Mouse (Mus musculus) frontal cortex, adult 2 months (tissue): Measurements from ENCODE around the gene Chic2. TPM values are rescaled to one million over a fixed set of nuclear protein-coding genes. Genes with fewer than 3 reads are reported as not detected.

Source experiments
- DNase-seq, 2 experiments: peaks; one replicate each; pipeline ENCODE4 v3.0.0; 2022; ENCODE audit warnings: low spot score in 1 of 2; ENCODE audit errors: extremely low spot score in 1 of 2
- polyA plus RNA-seq: library from polyadenylated mRNA; depleted of rRNA; stranded (reverse); fragments of >200 nt; gene quantifications from 2 replicates; pipeline ENCODE4 v1.2.3, GENCODE M21; 2012

Gene Chic2
- polyA plus RNA-seq, 1 experiment: 18.6 TPM

- DNase-seq: no peak
Observed at GRCm38 (mm10) chr5:75070132-75070531, 25.6 kb upstream of the Chic2 start.

- DNase-seq: peak in 1 of 2 experiments; percentile 54
Observed at GRCm38 (mm10) chr5:75067125-75067756, 22.7 kb upstream of the Chic2 start.

DNA sequence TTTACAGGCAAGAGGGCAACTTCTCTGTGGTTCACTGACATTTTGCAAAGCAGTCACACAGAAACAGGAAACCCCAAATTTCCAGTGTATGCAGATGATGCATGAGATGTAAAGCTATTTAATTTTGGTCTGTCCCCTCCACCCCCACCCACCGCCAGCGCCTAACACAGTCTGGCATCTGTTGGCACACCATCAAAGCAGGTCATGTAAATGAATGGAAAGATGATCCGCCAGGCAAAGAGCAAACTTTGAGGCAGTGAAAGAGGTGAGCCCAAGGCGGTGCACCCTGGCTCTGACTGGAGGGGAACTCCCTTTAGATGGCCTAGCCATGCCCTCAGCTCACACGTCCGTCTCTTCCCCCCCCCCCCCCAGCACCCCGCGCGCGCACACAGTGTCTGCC lies 22.1 kb upstream of the Chic2 start:
- DNase-seq: no peak

DNA sequence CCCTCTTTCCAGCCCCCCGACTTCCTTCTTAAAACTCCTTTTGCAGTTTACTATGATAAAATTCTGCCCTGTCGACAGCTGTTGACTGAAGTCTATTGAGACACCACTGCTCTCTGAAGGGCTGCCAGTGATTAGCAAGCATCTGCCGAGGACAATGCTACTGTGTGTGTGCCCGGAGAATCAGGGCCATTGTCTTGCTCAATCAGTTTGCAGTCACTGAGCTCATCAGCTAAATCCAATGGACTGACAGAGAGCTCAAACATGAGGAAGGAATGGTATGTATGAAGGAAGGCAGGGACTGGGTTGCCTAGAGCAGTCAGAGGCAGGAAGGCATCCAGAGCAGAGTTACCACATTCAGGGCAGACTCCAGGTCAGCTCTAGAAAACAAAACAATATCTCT lies 18.6 kb upstream of the Chic2 start:
- DNase-seq: no peak

DNA sequence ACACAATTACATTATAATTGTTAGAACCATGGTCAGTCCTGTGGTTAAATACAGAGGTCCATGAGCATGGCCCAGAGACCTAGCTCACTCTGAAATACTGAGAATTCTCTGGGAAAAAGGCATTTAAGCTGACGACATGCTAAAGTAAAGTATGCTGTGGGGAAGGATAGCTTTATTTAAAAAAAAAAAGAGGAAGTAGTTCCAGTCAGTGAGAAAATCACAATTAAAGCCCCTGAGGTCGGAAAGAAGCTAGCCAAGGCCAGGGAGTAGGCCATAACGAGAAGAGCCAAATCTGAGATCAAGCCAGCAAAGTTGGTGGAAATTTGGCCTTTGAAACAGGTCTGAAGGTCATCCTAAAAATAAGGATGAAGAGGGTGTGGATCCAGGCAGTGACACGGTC lies 6.5 kb upstream of the Chic2 start:
- DNase-seq: no peak

DNA sequence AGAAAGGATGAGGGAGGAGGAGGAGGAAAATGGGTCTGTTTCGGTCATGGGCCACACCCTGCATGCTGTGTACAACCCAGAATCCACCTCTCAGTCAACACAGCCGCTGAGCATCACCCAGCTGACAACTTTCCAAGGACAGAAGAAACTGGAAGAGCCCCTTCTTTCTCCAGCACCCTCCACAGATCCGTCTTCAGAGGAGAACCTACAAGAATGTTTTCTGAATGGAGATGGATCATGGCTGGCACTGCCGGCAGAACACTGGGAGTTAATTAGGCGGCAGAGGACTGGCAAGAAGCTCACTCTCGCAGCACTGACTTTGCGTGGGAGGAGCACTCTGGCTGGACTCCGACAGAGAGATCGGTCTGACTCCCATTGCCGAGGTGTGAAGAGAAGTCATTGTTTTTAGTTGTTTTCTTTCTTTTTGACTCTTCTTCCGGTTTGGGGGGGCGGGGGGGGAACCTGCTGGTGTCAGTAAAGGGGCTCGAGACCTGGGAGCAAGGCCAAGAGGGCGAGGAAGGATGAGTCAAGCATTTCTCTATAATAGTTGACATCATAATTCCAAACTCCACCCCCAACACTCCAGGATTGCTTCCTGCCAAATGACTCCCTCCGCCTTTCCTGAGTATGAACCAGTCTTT lies 2.2 kb upstream of the Chic2 start:
- peak in 1 of 2 experiments; percentile 59 for DNase-seq

DNA sequence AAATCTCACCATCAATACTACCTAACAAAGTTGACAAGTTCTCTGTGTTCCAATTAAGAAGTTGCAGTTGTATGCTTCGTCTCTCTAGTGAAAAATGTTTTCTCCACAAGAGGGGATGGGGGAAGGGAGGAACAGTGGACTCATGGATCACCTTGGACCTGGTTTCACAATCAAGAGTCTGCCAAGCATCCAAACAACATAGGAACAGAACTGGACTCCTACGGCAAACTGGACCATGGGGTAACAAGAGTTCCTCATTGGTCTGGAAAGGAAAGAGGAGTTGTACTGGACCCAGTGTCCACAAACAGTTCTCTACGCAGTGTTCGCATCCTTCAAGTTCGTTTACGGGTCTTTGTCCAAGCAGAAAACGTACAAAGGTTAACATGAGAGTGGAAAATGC lies 797 bp upstream of the Chic2 start:
- no peak for DNase-seq

GRCm38 (mm10) chr5:75043621-75044301 lies 813 bp downstream of the Chic2 start:
- DNase-seq: no peak

DNA sequence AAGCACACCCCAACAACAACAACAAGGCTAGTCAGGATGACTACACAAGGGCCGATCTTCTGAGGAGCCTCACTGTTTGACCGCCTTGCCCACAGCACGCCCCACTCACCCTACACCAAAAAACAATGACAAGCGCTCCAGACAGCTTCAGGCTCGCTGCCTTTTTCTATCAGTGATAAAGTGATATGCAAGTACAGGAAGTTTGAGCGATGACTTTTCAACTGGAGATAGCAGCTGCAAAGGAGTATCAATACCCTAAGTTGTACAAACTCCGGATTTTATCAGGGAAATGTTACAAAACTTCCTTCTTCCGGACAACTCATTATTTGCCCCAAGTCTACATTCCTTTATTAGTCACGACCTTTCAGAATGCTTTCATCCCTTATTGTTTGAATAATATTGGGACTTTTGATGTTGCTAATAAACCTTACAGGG lies 1.5 kb downstream of the Chic2 start:
- DNase-seq: no peak

GRCm38 (mm10) chr5:75039307-75039706 lies 5.3 kb downstream of the Chic2 start:
- DNase-seq: no peak

DNA sequence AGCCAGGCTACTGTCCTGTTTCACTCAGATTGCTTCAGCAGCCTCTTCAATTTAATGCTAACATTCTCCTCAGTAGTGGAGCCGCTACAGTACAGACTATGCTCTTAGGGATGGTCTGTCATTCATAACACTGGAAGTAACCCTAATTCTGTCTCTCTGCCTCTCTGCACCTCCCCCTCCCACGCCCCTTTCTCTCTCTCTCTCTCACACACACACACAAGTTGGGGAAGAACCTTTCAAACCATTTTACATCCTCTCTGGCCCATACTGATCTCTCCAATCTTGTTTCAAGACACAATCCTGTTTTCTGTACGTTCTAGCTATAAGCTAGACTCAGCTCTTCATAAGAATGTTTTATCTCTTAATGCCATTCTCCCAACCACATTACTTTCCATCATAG lies 9.1 kb downstream of the Chic2 start:
- no peak for DNase-seq

DNA sequence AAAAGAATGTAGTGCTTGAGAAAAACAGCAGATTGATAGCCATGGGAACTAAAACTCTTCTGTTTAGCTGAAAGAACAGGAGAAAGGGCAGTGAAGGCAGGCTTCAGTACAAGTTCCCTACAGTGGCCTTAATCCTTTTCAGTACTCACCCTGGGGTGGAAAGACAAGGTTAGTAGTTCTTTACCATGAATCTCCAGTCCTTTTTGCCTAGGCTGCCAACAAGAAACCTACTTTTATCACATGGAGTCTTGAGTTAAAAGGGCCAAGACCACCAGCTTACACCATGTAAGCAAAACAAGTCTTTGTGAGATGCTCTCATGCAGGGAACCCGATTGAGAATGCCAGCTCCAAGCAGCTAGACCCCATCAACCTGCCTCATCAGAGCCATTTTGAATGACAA lies 29.8 kb downstream of the Chic2 start:
- DNase-seq: no peak

- DNase-seq: no peak
Observed at GRCm38 (mm10) chr5:75012771-75013421, 31.7 kb downstream of the Chic2 start.

GRCm38 (mm10) chr5:75011985-75012738 lies 32.4 kb downstream of the Chic2 start:
- no peak for DNase-seq

- no peak for DNase-seq
Observed at GRCm38 (mm10) chr5:75004755-75005154, 39.8 kb downstream of the Chic2 start.

GRCm38 (mm10) chr5:75002109-75002508 lies 42.5 kb downstream of the Chic2 start:
- DNase-seq: no peak

DNA sequence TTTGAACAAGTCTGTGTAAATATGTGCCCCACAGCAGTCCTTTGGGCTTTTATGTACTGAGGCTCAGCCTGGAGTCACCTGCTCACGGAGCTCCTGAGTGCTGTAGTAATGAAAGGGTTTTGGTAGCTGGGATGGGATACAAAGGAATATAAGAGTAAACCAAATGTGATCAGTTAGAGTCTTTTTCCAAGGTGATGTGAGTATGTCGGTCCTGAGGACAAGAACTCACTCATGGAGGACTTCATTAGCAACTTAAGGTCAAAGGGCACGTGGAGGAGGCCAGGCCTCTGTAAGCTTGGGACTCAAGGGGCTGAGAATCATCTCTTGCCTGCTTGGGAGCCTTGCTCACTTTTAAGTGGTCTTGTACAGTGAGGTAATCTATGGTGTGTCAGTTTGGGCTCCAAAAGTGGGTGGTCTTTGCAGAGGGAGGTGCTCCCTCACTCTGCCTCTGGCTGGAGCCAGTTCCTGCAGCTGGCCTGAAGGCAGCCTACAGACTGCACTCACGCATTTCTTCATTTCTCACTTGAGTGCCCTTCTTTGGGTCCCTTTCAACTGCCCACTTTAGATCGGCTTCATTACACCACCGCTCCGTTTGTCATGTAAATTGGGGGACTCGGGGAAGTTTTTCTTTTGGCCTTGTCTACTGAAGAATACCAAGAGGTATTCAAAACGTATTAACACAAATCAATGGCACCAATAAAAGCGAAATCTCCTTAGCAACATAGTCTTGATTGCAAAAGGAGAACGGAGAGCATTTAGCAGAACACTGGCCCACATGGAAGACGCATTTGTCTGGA lies 45.7 kb downstream of the Chic2 start:
- peak in 1 of 2 experiments; percentile 17 for DNase-seq

GRCm38 (mm10) chr5:74994947-74995346 lies 49.6 kb downstream of the Chic2 start:
- peak in 1 of 2 experiments; percentile 47 for DNase-seq

DNA sequence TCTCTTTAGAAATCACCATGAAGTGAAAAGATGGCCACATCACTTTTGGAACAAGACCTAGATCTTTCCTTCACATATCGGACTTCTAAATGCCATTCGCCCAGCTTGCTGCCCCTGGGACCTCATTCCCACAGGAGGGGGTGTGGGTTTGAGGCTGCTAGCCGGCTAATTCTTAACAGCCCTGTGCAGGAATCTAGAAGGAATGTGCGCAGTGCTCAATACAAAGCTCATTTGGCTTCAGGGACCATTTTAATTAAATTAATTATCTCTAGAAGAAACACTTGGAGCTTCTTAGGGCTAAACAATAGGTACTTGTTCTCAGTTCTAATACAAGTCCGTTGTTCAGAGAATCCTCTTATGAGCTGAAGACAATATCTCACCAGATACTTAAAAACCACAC lies 60.5 kb downstream of the Chic2 start:
- no peak for DNase-seq

GRCm38 (mm10) chr5:74980574-74980973 lies 64.0 kb downstream of the Chic2 start:
- DNase-seq: no peak
